Mouse (Mus musculus) erythroblast, embryonic 14.5 days (primary cell): Measurements from ENCODE around the gene Pla2g2d.

Source experiments
- GATA1 ChIP-seq: IDR thresholded peaks from 2 replicates; pipeline ENCODE4 v1.6.1; 2012; ENCODE audit warnings: low read length, inconsistent platforms, mixed read lengths
- TAL1 ChIP-seq: IDR thresholded peaks from 3 replicates; pipeline ENCODE4 v1.6.1; 2012; ENCODE audit warnings: low read length, inconsistent platforms, mixed read lengths

GRCm38 (mm10) chr4:138805248-138805647, 29.7 kb downstream of the Pla2g2d start:
- TF ChIP-seq GATA1 (no peak), TAL1 (no peak)
